In genomic region chr6:107350503-107350902, GRCm38 (mm10) we compare ENCODE assay signal across 17 mouse cellular contexts.
DNase-seq lines count a peak whose midpoint lies in the region; ATAC-seq and TF ChIP-seq lines count a peak whose summit lies in the region.
"Had no signal": no experiment of that assay in that cellular context is flagged by ENCODE, and none has a peak within 500 bp of the region (broad histone marks: within the 10 kb centered on the region; RNA-seq: fewer than 3 reads in every experiment).

No protein-coding gene starts in this region.

- no peaks in the 10 kb centered on the region for H3K4me1 ChIP-seq in forebrain, embryonic 13.5 days
- H3K4me1 ChIP-seq in forebrain, embryonic 12.5 days: no peaks in the 10 kb centered on the region
- H3K4me1 ChIP-seq: embryonic facial prominence, embryonic 13.5 days; heart, embryonic 12.5 days had no signal

- peak; percentile 61; the same call in 1 of the 2 replicates for ATAC-seq in forebrain, embryonic 13.5 days
- no peak for ATAC-seq in forebrain, embryonic 12.5 days (ENCODE audit: low FRiP score)
- ATAC-seq: hindbrain, embryonic 16.5 days had no signal

- H3K9me3 ChIP-seq in forebrain, embryonic 13.5 days (replicated peaks): no peaks in the 10 kb centered on the region
- no peaks in the 10 kb centered on the region for H3K9me3 ChIP-seq in forebrain, embryonic 12.5 days
- H3K9me3 ChIP-seq: embryonic facial prominence, embryonic 13.5 days; heart, embryonic 12.5 days had no signal

- TF ChIP-seq POLR2A in brain, embryonic 14.5 days (IDR thresholded peaks at IDR 0.05; ENCODE audit: borderline replicate concordance, extremely low read depth, insufficient read depth, insufficient read length, poor library complexity, severe bottlenecking): no peak

- no peak overlapping the region for H3K9ac ChIP-seq in forebrain, embryonic 13.5 days
- no peak overlapping the region for H3K9ac ChIP-seq in forebrain, embryonic 12.5 days
- H3K9ac ChIP-seq: embryonic facial prominence, embryonic 13.5 days; heart, embryonic 12.5 days had no signal

- no peaks in the 10 kb centered on the region for H3K27me3 ChIP-seq in forebrain, embryonic 13.5 days
- no peaks in the 10 kb centered on the region for H3K27me3 ChIP-seq in forebrain, embryonic 12.5 days
- H3K27me3 ChIP-seq: embryonic facial prominence, embryonic 13.5 days; heart, embryonic 12.5 days had no signal

- DNase-seq in layer of hippocampus, adult 9-11 months: peak; percentile 2
- no peak for DNase-seq in layer of hippocampus, adult 2 months (ENCODE audit: low spot score in 2 of 2)
- DNase-seq in brain, adult 2 months (ENCODE audit: low read depth, low spot score): peak; percentile 21
- DNase-seq in brain, embryonic 14.5 days (ENCODE audit: low read depth): peak; percentile 36
- DNase-seq in urinary bladder, postnatal 25 days (ENCODE audit: low spot score): no peak
- DNase-seq in neural tube, embryonic 10.5 days (ENCODE audit: extremely low spot score, low spot score): no peak
- DNase-seq: adrenal gland, adult 2 months; adrenal gland, postnatal 25 days; cerebellum, adult 18-20 months; cerebellum, adult 9-11 months; gastrocnemius, postnatal 25 days; kidney, adult 11 months had no signal

- no peaks in the 10 kb centered on the region for H3K36me3 ChIP-seq in forebrain, embryonic 13.5 days (ENCODE audit: poor library complexity, severe bottlenecking)
- no peaks in the 10 kb centered on the region for H3K36me3 ChIP-seq in forebrain, embryonic 12.5 days (replicated peaks)
- H3K36me3 ChIP-seq: embryonic facial prominence, embryonic 13.5 days; heart, embryonic 12.5 days had no signal

- WGBS in forebrain, embryonic 13.5 days: 78% methylated on average over 4 of the region's 4 CpGs
- WGBS in forebrain, embryonic 12.5 days: 84% methylated on average over 4 of the region's 4 CpGs

- no peak overlapping the region for H3K27ac ChIP-seq in forebrain, embryonic 13.5 days
- no peak overlapping the region for H3K27ac ChIP-seq in forebrain, embryonic 12.5 days
- no peak overlapping the region for H3K27ac ChIP-seq in layer of hippocampus, adult 2 months
- H3K27ac ChIP-seq: embryonic facial prominence, embryonic 13.5 days had no signal

- TF ChIP-seq CTCF in layer of hippocampus, adult 2 months (conservative IDR thresholded peaks at IDR 0.05): no peak
- TF ChIP-seq CTCF in brain, embryonic 14.5 days (IDR thresholded peaks at IDR 0.05; ENCODE audit: borderline replicate concordance, extremely low read depth, insufficient read depth, insufficient read length): no peak

- no peak overlapping the region for H3K4me2 ChIP-seq in forebrain, embryonic 13.5 days
- H3K4me2 ChIP-seq in forebrain, embryonic 12.5 days: no peak overlapping the region
- H3K4me2 ChIP-seq: embryonic facial prominence, embryonic 13.5 days; heart, embryonic 12.5 days had no signal

- no peak overlapping the region for H3K4me3 ChIP-seq in forebrain, embryonic 13.5 days
- no peak overlapping the region for H3K4me3 ChIP-seq in forebrain, embryonic 12.5 days (replicated peaks)
- no peak overlapping the region for H3K4me3 ChIP-seq in layer of hippocampus, adult 2 months
- H3K4me3 ChIP-seq: embryonic facial prominence, embryonic 13.5 days; heart, embryonic 12.5 days had no signal

Comparison
In these comparisons a context has a peak if more than half of its experiments do, and no peak if none do; other contexts are left out.
1. DNase-seq: peak in layer of hippocampus, adult 9-11 months (single experiment), brain, adult 2 months (single experiment) and brain, embryonic 14.5 days (single experiment); none in layer of hippocampus, adult 2 months (0 of 2), urinary bladder, postnatal 25 days (single experiment) and neural tube, embryonic 10.5 days (single experiment).